Mouse (Mus musculus) limb, embryonic 11.5 days (tissue): ENCODE measurements around the gene Mxi1. TPM values are rescaled to one million over a fixed set of nuclear protein-coding genes. Genes with fewer than 3 reads are reported as not detected.

ENCODE experiments used
- ATAC-seq: fragments of 200-750 bp; cut with Nextera tagmentation; 2 replicates; pipeline ENCODE4 v1.8.0; 2017; ENCODE audit warnings: low read depth; ENCODE audit not compliant: insufficient number of reproducible peaks, low FRiP score, low TSS enrichment
- DNase-seq: peaks from one replicate; pipeline ENCODE4 v3.0.0-alpha.2; 2015; ENCODE audit warnings: low spot score
- H3K27ac ChIP-seq: fragments of 300-500 bp; sonication (generic); replicated peaks from 2 replicates; pipeline ENCODE4 v1.5.1; 2014; ENCODE audit warnings: low read depth, mild to moderate bottlenecking, low read length
- H3K27me3 ChIP-seq: fragments of 300-500 bp; sonication (generic); 2 replicates; pipeline ENCODE4 v1.6.1; 2014; ENCODE audit warnings: mild to moderate bottlenecking, low read length, mixed read lengths; ENCODE audit not compliant: control insufficient read depth, insufficient read depth
- H3K36me3 ChIP-seq: fragments of 300-500 bp; sonication (generic); 2 replicates; pipeline ENCODE4 v1.6.1; 2014; ENCODE audit warnings: mild to moderate bottlenecking, low read length, moderate library complexity, mixed read lengths; ENCODE audit not compliant: control insufficient read depth, insufficient read depth
- H3K4me1 ChIP-seq: fragments of 300-500 bp; sonication (generic); 2 replicates; pipeline ENCODE4 v1.6.1; 2014; ENCODE audit warnings: low read length, mixed read lengths; ENCODE audit not compliant: control insufficient read depth, insufficient read depth
- H3K4me2 ChIP-seq: fragments of 300-500 bp; sonication (generic); 2 replicates; pipeline ENCODE4 v1.6.1; 2014; ENCODE audit warnings: low read depth, mild to moderate bottlenecking, moderate library complexity; ENCODE audit not compliant: severe bottlenecking
- H3K4me3 ChIP-seq: fragments of 300-500 bp; sonication (generic); 2 replicates; pipeline ENCODE4 v1.5.1; 2014; ENCODE audit warnings: low read depth, low read length
- H3K9ac ChIP-seq: fragments of 300-500 bp; sonication (generic); 2 replicates; pipeline ENCODE4 v1.6.1; 2014; ENCODE audit warnings: mild to moderate bottlenecking, low read length
- H3K9me3 ChIP-seq: fragments of 300-500 bp; sonication (generic); 2 replicates; pipeline ENCODE4 v1.6.1; 2016; ENCODE audit warnings: low read length; ENCODE audit not compliant: control insufficient read depth
- WGBS: fragments of 180-500 bp; shearing (Covaris S2); extraction: QIAGEN DNeasy Blood & Tissue Kit; methylation state at CpG from one replicate; pipeline ENCODE4 v1.1.7; 2014; 5-methylcytosine and 5-hydroxymethylcytosine counted together
- polyA plus RNA-seq: library from polyadenylated mRNA; unstranded; fragments of >200 nt; fragmentation: Nextera tagmentation; extraction: Ambion mirVana; gene quantifications from 2 replicates; pipeline ENCODE4 v1.2.1, GENCODE M21; 2014

Gene Mxi1
- polyA plus RNA-seq, 1 experiment from 2014 or later = 41.5 TPM

DNA sequence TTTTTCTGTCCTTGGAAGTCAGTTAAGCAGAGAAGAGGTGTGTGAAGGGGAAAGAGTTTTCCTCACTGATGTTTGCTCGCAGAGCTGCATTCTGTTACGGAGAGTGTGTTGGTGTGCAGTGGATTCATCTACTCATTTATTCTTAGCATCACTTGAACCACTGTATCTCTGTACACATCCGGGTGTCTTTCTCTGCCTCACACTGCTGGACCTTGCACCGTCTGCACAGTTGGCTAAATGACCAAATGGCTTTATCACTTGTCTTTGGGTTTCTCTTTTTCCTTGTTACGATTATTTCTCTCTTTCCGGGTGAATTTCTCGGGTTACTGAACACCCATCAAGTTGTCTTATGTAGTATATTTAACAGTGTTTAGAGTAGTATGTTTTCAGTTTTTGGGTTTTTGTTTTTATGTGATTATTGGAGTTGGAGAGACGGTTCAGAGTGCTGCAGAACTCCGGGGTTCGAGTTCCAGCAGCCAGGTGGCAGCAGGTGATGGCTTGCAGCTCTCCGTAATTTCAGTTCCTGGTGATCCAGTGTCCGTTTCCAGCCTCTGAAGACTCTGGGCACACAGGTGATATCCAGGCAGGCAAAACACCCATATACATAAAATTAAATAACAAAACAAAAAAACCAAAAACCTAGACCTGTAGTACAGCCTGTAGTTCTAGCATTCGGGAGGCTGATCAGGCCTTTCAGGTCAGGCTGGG is 33.0 kb downstream of the Mxi1 start:
- no peak overlapping the region for H3K4me3 ChIP-seq
- 87% methylated on average over 13 of the region's 13 CpGs for WGBS
- DNase-seq (no peak), ATAC-seq (no peak)
- no peaks in the 10 kb centered on the region for H3K27me3 ChIP-seq
- 0 out of 2 replicates have a peak, but pooled peaks cover 10% of the 10 kb centered on the region for H3K4me1 ChIP-seq
- H3K27ac ChIP-seq = no peak overlapping the region
- H3K9me3 ChIP-seq = no peaks in the 10 kb centered on the region
- no peak overlapping the region for H3K4me2 ChIP-seq
- no peaks in the 10 kb centered on the region for H3K36me3 ChIP-seq
- no peak overlapping the region for H3K9ac ChIP-seq

DNA sequence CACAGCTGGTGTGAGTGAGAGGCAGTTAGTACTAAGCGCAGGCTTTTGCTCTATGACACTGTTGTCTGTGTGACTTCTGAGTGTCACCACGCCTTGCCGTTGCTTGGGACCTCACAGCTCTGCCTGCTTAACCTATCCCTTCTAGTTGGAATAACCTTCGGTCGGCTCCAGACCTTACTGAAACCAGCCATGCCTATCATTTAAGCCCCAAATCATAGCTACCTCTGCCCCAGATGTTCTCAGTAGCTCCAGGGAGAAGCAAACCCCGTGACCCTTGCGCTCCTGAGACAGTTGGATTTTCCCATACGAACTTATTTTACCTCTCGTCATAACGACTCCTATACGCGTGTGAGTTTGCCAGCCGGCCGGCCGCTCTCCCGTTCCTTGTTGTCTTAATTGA is 33.7 kb downstream of the Mxi1 start:
- H3K36me3 ChIP-seq = no peaks in the 10 kb centered on the region
- no peaks in the 10 kb centered on the region for H3K27me3 ChIP-seq
- H3K9ac ChIP-seq = no peak overlapping the region
- no peak for DNase-seq
- no peak for ATAC-seq
- H3K9me3 ChIP-seq = no peaks in the 10 kb centered on the region
- WGBS = 77% methylated on average over 16 of the region's 16 CpGs
- H3K4me2 ChIP-seq = no peak overlapping the region
- H3K4me3 ChIP-seq = no peak overlapping the region
- no peak overlapping the region for H3K27ac ChIP-seq
- 0 out of 2 replicates have a peak, but pooled peaks cover 10% of the 10 kb centered on the region for H3K4me1 ChIP-seq

DNA sequence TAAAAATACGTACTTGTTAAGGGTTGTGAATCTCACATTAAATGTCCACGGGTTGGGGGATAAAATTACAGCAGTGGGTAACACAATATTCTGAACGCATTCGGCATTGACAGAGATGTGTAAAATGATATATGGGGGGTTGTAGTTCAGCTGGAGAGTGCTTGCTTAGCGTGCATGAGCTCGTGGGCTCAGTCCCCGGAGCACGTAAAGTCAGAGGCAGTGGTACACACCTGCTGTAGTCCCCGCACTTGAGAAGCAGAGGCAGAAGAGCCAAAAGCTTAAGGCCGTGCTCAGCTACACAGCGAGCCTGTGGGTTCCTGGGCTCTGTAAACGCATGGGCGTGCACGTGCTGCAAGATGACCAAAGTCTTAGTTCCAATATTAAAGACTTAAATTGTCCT is 35.4 kb downstream of the Mxi1 start:
- Histone ChIP-seq H3K4me2 (no peak overlapping the region), H3K36me3 (no peaks in the 10 kb centered on the region), H3K27ac (no peak overlapping the region), H3K27me3 (no peaks in the 10 kb centered on the region), H3K4me1 (0 out of 2 replicates have a peak, but pooled peaks cover 10% of the 10 kb centered on the region), H3K9me3 (no peaks in the 10 kb centered on the region), H3K4me3 (no peak overlapping the region), H3K9ac (no peak overlapping the region)
- ATAC-seq (no peak), DNase-seq (no peak)
- 75% methylated on average over 14 of the region's 14 CpGs for WGBS

DNA sequence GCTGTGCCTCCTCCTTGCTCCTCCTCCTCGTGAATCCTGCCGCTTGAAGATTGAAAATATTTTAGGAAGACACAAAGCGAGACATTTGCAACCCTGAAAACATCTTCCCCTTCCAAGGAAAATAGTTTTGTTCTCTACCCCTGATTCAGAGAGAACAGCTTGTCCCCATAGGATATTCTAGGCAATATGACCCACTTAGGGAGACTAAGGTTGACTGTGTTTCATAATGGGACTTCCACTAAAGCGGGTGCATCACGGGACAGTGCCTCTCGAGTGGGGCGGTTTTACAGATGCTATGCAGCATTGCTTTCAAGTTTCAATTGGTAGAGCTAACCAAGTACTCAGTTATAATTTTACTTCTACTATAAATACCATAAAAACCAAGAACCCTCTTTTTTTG is 43.5 kb downstream of the Mxi1 start:
- Histone ChIP-seq H3K9me3 (no peaks in the 10 kb centered on the region), H3K4me1 (no peaks in the 10 kb centered on the region), H3K4me3 (no peak overlapping the region), H3K36me3 (no peaks in the 10 kb centered on the region; the same call in 1 of the 2 replicates), H3K9ac (no peak overlapping the region), H3K27ac (no peak overlapping the region), H3K4me2 (no peak overlapping the region), H3K27me3 (no peaks in the 10 kb centered on the region)
- DNase-seq (no peak), ATAC-seq (no peak)
- WGBS = 93% methylated on average over 7 of the region's 7 CpGs

DNA sequence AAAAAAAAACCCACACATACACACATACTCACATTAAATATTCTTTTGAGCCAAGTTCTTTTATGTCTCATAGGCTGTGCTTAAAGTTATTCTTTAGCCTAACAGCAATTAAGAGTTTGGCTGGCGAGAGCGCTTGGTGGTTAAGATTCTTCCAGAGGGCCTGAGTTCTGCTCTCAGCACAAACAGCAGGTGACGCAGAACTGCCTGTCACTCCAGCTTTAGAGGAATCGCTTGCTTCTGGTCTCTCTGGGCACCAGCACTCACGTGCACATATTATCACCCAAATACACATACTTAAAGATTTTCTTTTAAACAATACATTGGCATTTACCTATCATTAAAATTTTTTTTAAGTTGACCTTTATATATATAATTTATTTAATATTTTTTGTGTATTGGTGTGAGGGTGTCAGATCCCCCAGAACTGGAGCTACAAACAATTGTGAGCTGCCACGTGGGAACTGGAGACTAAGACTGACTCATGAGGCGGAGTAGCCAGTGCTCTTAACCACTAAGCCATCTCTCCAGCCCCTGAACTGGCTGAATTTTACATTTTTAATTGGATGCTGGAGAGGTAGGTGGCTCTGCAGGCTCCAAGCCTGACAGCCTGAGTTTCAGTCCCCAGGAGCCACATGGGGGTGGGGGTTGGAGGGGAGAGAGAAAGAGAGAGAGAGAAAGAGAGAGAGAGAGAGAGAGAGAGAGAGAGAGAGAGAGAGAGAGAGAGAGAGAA is 44.1 kb downstream of the Mxi1 start:
- Histone ChIP-seq H3K4me3 (no peak overlapping the region), H3K9ac (no peak overlapping the region), H3K4me1 (no peaks in the 10 kb centered on the region), H3K36me3 (no peaks in the 10 kb centered on the region; the same call in 1 of the 2 replicates), H3K4me2 (no peak overlapping the region), H3K9me3 (no peaks in the 10 kb centered on the region), H3K27me3 (no peaks in the 10 kb centered on the region), H3K27ac (no peak overlapping the region)
- ATAC-seq (no peak), DNase-seq (no peak)
- 80% methylated on average over 7 of the region's 7 CpGs for WGBS

DNA sequence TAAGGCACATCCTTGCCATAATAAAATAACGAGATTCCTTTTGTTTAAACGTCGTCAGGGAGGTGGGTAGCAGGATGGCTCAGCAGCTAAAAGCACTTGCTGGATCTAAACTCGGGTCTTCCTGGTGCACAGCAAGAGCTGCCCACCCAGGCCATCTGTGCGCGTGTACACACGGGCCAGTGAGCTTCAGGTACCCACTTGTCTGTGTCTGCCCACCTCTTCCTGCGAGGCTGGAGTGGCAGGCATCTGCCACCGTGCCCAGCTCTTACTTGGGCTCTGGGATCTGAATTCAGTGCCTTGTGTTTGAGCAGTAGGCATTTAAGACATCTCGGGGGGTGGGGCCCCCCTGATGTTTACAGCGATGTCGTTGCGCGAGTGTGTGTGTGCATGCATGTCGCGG is 44.7 kb downstream of the Mxi1 start:
- no peak for ATAC-seq
- no peak overlapping the region for H3K27ac ChIP-seq

DNA sequence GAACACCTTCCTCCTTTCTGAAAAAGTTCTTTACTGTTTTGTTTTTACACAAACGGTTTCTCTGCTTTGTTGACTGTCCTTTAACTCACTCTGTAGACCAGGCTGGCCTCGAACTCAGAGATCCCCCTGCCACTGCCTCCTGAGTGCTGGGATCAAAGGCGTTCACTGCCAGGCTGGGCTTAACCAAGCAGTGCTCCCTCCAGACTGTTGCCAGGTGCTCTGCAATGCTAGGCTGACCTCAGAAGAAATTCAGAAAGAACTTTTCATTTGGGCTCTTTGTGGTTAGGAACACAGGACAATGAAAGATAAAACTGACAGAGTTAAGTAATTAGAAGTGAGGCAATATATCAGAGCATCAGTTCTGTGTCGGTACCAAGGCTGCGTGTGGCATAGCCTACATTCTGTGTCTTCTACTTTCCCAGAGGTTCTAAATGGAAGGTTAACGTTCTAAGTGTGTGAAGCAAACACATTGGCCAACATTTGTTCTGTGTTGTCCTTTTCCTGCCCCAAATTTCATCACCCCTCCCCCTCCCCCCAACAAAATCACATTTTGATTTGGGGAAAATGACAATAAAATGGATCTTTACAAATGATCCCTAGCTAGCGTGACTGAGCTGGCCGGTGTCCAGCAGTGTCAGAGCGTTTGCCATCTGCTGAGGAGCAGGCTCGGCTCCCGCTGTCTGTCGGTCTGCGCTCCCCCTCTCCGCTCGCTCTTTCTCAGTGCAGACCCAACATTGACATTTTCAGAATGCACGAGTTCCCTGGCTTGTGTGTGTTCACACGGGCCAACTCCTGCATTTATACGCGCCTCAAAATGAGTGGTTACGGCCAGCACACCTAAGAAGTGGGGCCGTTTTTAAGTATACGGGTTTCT is 49.1 kb downstream of the Mxi1 start:
- 81% methylated on average over 22 of the region's 22 CpGs for WGBS
- no peak for ATAC-seq
- Histone ChIP-seq H3K9me3 (no peaks in the 10 kb centered on the region), H3K36me3 (no peaks in the 10 kb centered on the region), H3K27ac (no peak overlapping the region), H3K4me2 (no peak overlapping the region), H3K9ac (no peak overlapping the region), H3K4me1 (no peaks in the 10 kb centered on the region), H3K4me3 (no peak overlapping the region), H3K27me3 (no peaks in the 10 kb centered on the region)
- no peak for DNase-seq

More for the DNA sequence above, 44.7 kb downstream of the Mxi1 start:
- DNase-seq = no peak
- Histone ChIP-seq H3K27me3 (no peaks in the 10 kb centered on the region), H3K9me3 (no peaks in the 10 kb centered on the region), H3K4me1 (no peaks in the 10 kb centered on the region), H3K9ac (no peak overlapping the region), H3K4me2 (no peak overlapping the region), H3K36me3 (no peaks in the 10 kb centered on the region; the same call in 1 of the 2 replicates), H3K4me3 (no peak overlapping the region)
- WGBS = 90% methylated on average over 16 of the region's 16 CpGs

DNA sequence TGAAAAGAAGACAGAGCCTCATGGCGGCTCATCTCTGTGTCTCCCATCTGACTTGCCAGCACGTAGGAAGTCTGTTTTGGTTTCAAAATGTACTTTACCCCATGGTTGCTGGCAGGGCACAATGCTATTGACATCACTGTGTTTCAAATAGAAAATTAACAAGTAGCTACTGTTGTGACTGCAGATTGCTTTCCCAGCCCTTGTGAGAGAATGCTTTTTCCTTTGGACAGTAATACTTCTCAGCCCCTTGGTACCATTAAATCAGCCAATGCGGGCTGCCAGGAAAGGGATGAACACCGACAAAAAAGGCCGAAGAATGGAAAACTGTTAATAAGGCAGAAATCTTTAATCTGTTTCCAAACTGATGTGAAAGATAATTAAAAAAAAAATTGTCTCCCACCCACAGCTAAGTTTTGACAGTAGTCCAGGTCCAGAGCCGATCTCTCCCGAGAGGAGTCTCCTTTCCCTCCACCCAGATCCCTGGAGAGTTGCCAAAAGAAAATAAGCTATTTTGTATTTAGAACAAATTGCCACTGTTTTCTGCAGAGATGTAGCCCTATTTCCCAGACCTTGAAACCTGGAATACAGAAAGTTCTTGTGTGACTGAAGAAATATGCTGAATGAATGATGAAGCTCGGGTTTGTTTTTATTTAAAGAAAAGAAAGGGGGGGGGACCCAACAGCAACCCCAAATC is 50.1 kb downstream of the Mxi1 start:
- H3K9ac ChIP-seq = no peak overlapping the region
- H3K9me3 ChIP-seq = no peaks in the 10 kb centered on the region
- no peak overlapping the region for H3K27ac ChIP-seq
- H3K4me1 ChIP-seq = no peaks in the 10 kb centered on the region
- H3K27me3 ChIP-seq = no peaks in the 10 kb centered on the region
- H3K36me3 ChIP-seq = no peaks in the 10 kb centered on the region
- DNase-seq (no peak), ATAC-seq (no peak)
- no peak overlapping the region for H3K4me3 ChIP-seq
- 87% methylated on average over 8 of the region's 8 CpGs for WGBS
- no peak overlapping the region for H3K4me2 ChIP-seq
